In genomic region chr2:59169572-59170207, GRCm38 (mm10) we compare ENCODE assay signal across 18 mouse cellular contexts. TPM values are rescaled to one million over a fixed set of nuclear protein-coding genes. Genes with fewer than 3 reads are reported as not detected.
A peak's percentile ranks its signal among the peaks of the same experiment; 100 is the strongest.
DNase-seq lines count a peak whose midpoint lies in the region; ATAC-seq and TF ChIP-seq lines count a peak whose summit lies in the region.
"Had no signal": no experiment of that assay in that cellular context is flagged by ENCODE, and none has a peak within 500 bp of the region (broad histone marks: within the 10 kb centered on the region; RNA-seq: fewer than 3 reads in every experiment).

No protein-coding gene starts in this region.

- no peaks in the 10 kb centered on the region for H3K27me3 ChIP-seq in lung, embryonic 16.5 days (ENCODE audit: control insufficient read depth, insufficient read depth, low read depth, low read length)
- H3K27me3 ChIP-seq in stomach, postnatal 0 days (ENCODE audit: control insufficient read depth, insufficient read depth, low read length), result no peaks in the 10 kb centered on the region
- no peaks in the 10 kb centered on the region for H3K27me3 ChIP-seq in forebrain, embryonic 16.5 days (replicated peaks; ENCODE audit: control insufficient read depth, insufficient read depth, low read length)
- no peaks in the 10 kb centered on the region for H3K27me3 ChIP-seq in embryonic facial prominence, embryonic 10.5 days (replicated peaks; ENCODE audit: low read depth, poor library complexity, severe bottlenecking)
- H3K27me3 ChIP-seq: hindbrain, embryonic 12.5 days; megakaryocyte, embryonic 14.5 days; neural tube, embryonic 12.5 days had no signal

- H3K36me3 ChIP-seq in lung, embryonic 16.5 days (ENCODE audit: control insufficient read depth, insufficient read depth, low read length), result 0 out of 2 replicates have a peak, but pooled peaks cover 2% of the 10 kb centered on the region
- no peaks in the 10 kb centered on the region for H3K36me3 ChIP-seq in stomach, postnatal 0 days (ENCODE audit: control insufficient read depth, insufficient read depth, low read length)
- no peaks in the 10 kb centered on the region for H3K36me3 ChIP-seq in forebrain, embryonic 16.5 days (ENCODE audit: control insufficient read depth, insufficient read depth)
- H3K36me3 ChIP-seq in embryonic facial prominence, embryonic 10.5 days (replicated peaks), result no peaks in the 10 kb centered on the region
- H3K36me3 ChIP-seq: hindbrain, embryonic 12.5 days; neural tube, embryonic 12.5 days had no signal

- no peak for TF ChIP-seq CTCF in stomach, postnatal 0 days (IDR thresholded peaks at IDR 0.05; ENCODE audit: low read depth)

- no peak overlapping the region for H3K9ac ChIP-seq in lung, embryonic 16.5 days (ENCODE audit: low read length)
- no peak overlapping the region for H3K9ac ChIP-seq in stomach, postnatal 0 days (ENCODE audit: low read length)
- H3K9ac ChIP-seq in forebrain, embryonic 16.5 days (replicated peaks; ENCODE audit: low read depth, low read length), result no peak overlapping the region
- H3K9ac ChIP-seq: hindbrain, embryonic 12.5 days; neural tube, embryonic 12.5 days had no signal

- peak overlapping the region; percentile 30; the same call in 1 of the 2 replicates for H3K4me2 ChIP-seq in lung, embryonic 16.5 days (ENCODE audit: low read depth, low read length)
- H3K4me2 ChIP-seq in stomach, postnatal 0 days (replicated peaks; ENCODE audit: low read depth), result no peak overlapping the region
- H3K4me2 ChIP-seq in forebrain, embryonic 16.5 days (ENCODE audit: low read length), result no peak overlapping the region
- H3K4me2 ChIP-seq: hindbrain, embryonic 12.5 days; neural tube, embryonic 12.5 days had no signal

- H3K27ac ChIP-seq in lung, embryonic 16.5 days (ENCODE audit: low read length), result peak overlapping the region; percentile 62; the same call in 1 of the 2 replicates
- peak overlapping the region; percentile 49 for H3K27ac ChIP-seq in stomach, postnatal 0 days (replicated peaks)
- H3K27ac ChIP-seq in forebrain, embryonic 16.5 days (ENCODE audit: low read length), result no peak overlapping the region
- no peak overlapping the region for H3K27ac ChIP-seq in embryonic facial prominence, embryonic 10.5 days (replicated peaks)
- H3K27ac ChIP-seq: hindbrain, embryonic 12.5 days; neural tube, embryonic 12.5 days had no signal

- no peak for ATAC-seq in cerebellum, adult (ENCODE audit: insufficient number of reproducible peaks, low FRiP score, low TSS enrichment)
- no peak for ATAC-seq in lung, embryonic 16.5 days (ENCODE audit: low read depth)
- ATAC-seq in stomach, postnatal 0 days (ENCODE audit: low FRiP score, low TSS enrichment), result no peak
- no peak for ATAC-seq in forebrain, embryonic 16.5 days
- ATAC-seq: CD4-positive, CD25-positive, alpha-beta regulatory T cell, adult 4 months; inflammation-experienced regulatory T-cells, adult 6 months had no signal

- H3K4me3 ChIP-seq in lung, embryonic 16.5 days (ENCODE audit: low read length), result no peak overlapping the region
- H3K4me3 ChIP-seq in stomach, postnatal 0 days (ENCODE audit: low read depth, low read length), result no peak overlapping the region
- H3K4me3 ChIP-seq in forebrain, embryonic 16.5 days (replicated peaks; ENCODE audit: low read length), result no peak overlapping the region
- no peak overlapping the region for H3K4me3 ChIP-seq in embryonic facial prominence, embryonic 10.5 days
- H3K4me3 ChIP-seq: hindbrain, embryonic 12.5 days; megakaryocyte, embryonic 14.5 days; neural tube, embryonic 12.5 days had no signal

- H3K4me1 ChIP-seq in lung, embryonic 16.5 days (replicated peaks; ENCODE audit: control insufficient read depth, insufficient read depth, low read length), result peaks cover 34% of the 10 kb centered on the region
- H3K4me1 ChIP-seq in stomach, postnatal 0 days (replicated peaks; ENCODE audit: control insufficient read depth, insufficient read depth), result 0 out of 2 replicates have a peak, but pooled peaks cover 2% of the 10 kb centered on the region
- H3K4me1 ChIP-seq in forebrain, embryonic 16.5 days (replicated peaks; ENCODE audit: control insufficient read depth, insufficient read depth, low read length), result no peaks in the 10 kb centered on the region
- H3K4me1 ChIP-seq in embryonic facial prominence, embryonic 10.5 days, result peaks cover 5% of the 10 kb centered on the region; the same call in 1 of the 2 replicates
- H3K4me1 ChIP-seq: hindbrain, embryonic 12.5 days; neural tube, embryonic 12.5 days had no signal

- 45% methylated on average over 9 of the region's 9 CpGs for WGBS in lung, embryonic 16.5 days
- WGBS in stomach, postnatal 0 days, result 46% methylated on average over 9 of the region's 9 CpGs
- 75% methylated on average over 9 of the region's 9 CpGs for WGBS in forebrain, embryonic 16.5 days
- 88% methylated on average over 9 of the region's 9 CpGs for WGBS in embryonic facial prominence, embryonic 10.5 days

- peak; percentile 16 for DNase-seq in cerebellum, adult 9-10 months
- DNase-seq in lung, postnatal 36 days, result no peak
- DNase-seq in kidney, postnatal 10 days, result peak; percentile 50
- peak; percentile 25 for DNase-seq in stomach, postnatal 0 days (ENCODE audit: low spot score)
- DNase-seq in embryonic facial prominence, embryonic 10.5 days (ENCODE audit: low spot score), result no peak
- DNase-seq: cerebellum, postnatal 10 days; gastrocnemius, postnatal 25 days; layer of hippocampus, postnatal 36 days; left cerebral cortex, postnatal 4 days; spleen, adult 18-20 months had no signal

- no peak for TF ChIP-seq EP300 in stomach, postnatal 0 days (optimal IDR thresholded peaks at IDR 0.05)

- H3K9me3 ChIP-seq in lung, embryonic 16.5 days (ENCODE audit: control insufficient read depth, low read length), result no peaks in the 10 kb centered on the region
- no peaks in the 10 kb centered on the region for H3K9me3 ChIP-seq in stomach, postnatal 0 days (ENCODE audit: control insufficient read depth, low read length)
- no peaks in the 10 kb centered on the region for H3K9me3 ChIP-seq in forebrain, embryonic 16.5 days (ENCODE audit: control insufficient read depth, low read length)
- no peaks in the 10 kb centered on the region for H3K9me3 ChIP-seq in embryonic facial prominence, embryonic 10.5 days
- H3K9me3 ChIP-seq: hindbrain, embryonic 12.5 days; megakaryocyte, embryonic 14.5 days; neural tube, embryonic 12.5 days had no signal

RNA-seq across cellular contexts. Expression of gene Pkp4, which starts 9.0 kb away (rescaled TPM):
- polyA plus RNA-seq in lung, embryonic 16.5 days (2015; fragmentation: Nextera tagmentation; extraction: Ambion mirVana), result 28.2 and 29.2 TPM in 2 replicates
- 16.8 and 16.9 TPM in 2 replicates for polyA plus RNA-seq in stomach, postnatal 0 days (2015; fragmentation: Nextera tagmentation; extraction: Ambion mirVana)
- 24.9 and 26.3 TPM in 2 replicates for polyA plus RNA-seq in forebrain, embryonic 16.5 days (2015; fragmentation: Nextera tagmentation; extraction: Ambion mirVana)
- 16.2 and 17.2 TPM in 2 replicates for polyA plus RNA-seq in embryonic facial prominence, embryonic 10.5 days (2016; fragmentation: Nextera tagmentation; extraction: Ambion mirVana)

RNA-seq across cellular contexts. Expression of gene Ccdc148, which starts 9.2 kb away (rescaled TPM):
- 2.0 and 2.1 TPM in 2 replicates for polyA plus RNA-seq in lung, embryonic 16.5 days (2015; fragmentation: Nextera tagmentation; extraction: Ambion mirVana)
- polyA plus RNA-seq in stomach, postnatal 0 days (2015; fragmentation: Nextera tagmentation; extraction: Ambion mirVana), result 0.24 and 0.47 TPM in 2 replicates
- 4.6 and 5.8 TPM in 2 replicates for polyA plus RNA-seq in forebrain, embryonic 16.5 days (2015; fragmentation: Nextera tagmentation; extraction: Ambion mirVana)
- polyA plus RNA-seq in embryonic facial prominence, embryonic 10.5 days (2016; fragmentation: Nextera tagmentation; extraction: Ambion mirVana), result 0.63 and 0.87 TPM in 2 replicates

Comparison
In these comparisons a context has a peak if more than half of its experiments do, and no peak if none do; other contexts are left out.
1. DNase-seq: peak in cerebellum, adult 9-10 months (single experiment), kidney, postnatal 10 days (single experiment) and stomach, postnatal 0 days (single experiment); none in lung, postnatal 36 days (single experiment) and embryonic facial prominence, embryonic 10.5 days (single experiment).
2. H3K27ac ChIP-seq: peak in lung, embryonic 16.5 days (single experiment) and stomach, postnatal 0 days (single experiment); none in forebrain, embryonic 16.5 days (single experiment) and embryonic facial prominence, embryonic 10.5 days (single experiment).